Mouse (Mus musculus): ENCODE measurements around the gene Mnt. TPM values are rescaled to one million over a fixed set of nuclear protein-coding genes. Genes with fewer than 3 reads are reported as not detected.

The Mnt gene
- polyA plus RNA-seq, 1 experiment = 22.1 TPM

DNA sequence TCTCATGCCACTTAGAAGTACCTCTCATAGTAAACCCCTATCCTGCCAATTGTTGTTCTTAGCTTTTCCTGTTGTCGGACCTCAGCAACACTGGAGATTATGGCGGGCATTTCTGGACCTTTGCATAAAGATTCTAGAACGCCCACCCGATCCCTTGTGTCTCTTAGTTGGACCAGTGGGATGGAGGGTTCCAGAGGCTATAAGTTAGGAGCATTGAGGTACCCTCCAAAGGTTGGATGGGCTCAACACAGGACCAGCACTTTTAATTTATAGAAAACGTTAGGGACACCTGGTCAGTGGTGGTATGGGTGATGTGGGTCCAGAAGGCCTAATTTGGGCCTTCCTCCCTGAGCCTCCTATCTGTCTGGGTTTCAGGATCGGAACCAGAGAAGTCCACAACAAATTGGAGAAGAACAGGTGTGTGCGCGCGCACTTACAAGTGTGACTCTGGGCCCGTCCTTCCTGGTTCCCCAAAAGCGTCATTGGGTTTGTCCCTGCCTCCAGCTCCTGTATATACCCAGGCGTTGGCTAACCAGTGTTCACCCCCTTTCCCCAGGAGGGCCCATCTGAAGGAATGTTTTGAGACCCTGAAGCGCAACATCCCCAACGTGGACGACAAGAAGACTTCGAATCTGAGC lies 6.5 kb downstream of the Mnt start:
- peak overlapping the region; percentile 69 for H3K4me3 ChIP-seq (ENCODE audit: insufficient read depth, low read length)
- H3K27ac ChIP-seq (ENCODE audit: insufficient read depth, low read length) = 0 out of 2 replicates have a peak overlapping the region, but pooled peaks have one; percentile 30
- TF ChIP-seq POLR2A (IDR thresholded peaks at IDR 0.05; ENCODE audit: extremely low read depth, insufficient read depth, low read length) (no peak), CTCF (IDR thresholded peaks at IDR 0.05; ENCODE audit: extremely low read depth, insufficient read depth, low read length) (no peak)
- H3K4me1 ChIP-seq (ENCODE audit: control insufficient read depth, insufficient read depth, low read length) = peaks cover 6% of the 10 kb centered on the region; the same call in 1 of the 2 replicates

DNA sequence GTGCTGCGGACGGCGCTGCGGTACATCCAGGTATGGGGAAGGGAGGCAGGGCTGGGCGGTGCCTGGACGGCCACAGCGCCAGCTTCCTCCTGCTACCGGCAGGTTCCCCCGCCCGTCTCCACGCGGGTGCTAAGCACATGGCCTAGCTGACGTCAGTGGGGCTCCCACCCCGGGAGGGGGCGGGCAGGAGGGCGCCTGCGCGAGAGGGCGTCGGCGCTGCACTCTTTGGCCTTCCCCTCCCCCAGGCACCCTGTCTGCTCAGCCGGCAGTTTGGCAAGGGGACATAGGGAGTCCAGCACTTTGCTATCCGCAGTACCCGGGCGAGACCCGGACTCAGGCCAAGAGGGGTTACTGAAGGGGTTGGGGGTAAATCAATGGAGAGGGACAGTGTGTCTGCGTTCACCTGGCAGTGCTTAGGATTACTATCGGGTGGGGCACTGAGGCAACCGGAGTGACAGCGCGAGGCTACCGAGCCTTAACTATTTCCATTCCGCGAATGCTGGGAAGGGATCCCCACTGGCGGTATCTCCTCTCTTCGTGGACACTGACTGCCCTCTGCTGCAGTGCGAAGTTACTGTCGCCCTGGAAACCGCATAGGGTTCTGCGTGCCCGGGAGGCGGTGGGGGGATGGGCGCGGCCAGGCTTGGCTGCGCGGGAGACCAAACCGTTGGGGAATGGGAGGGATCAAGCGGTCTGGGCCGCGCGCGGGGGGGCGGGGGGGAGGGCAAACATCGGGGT lies 7.1 kb downstream of the Mnt start:
- peak; percentile 42; the same call in 1 of the 2 replicates for TF ChIP-seq POLR2A (IDR thresholded peaks at IDR 0.05; ENCODE audit: extremely low read depth, insufficient read depth, low read length)
- peak; percentile 11; the same call in 1 of the 2 replicates for TF ChIP-seq CTCF (IDR thresholded peaks at IDR 0.05; ENCODE audit: extremely low read depth, insufficient read depth, low read length)
- Histone ChIP-seq H3K4me1 (ENCODE audit: control insufficient read depth, insufficient read depth, low read length) (peaks cover 8% of the 10 kb centered on the region; the same call in 1 of the 2 replicates), H3K4me3 (ENCODE audit: insufficient read depth, low read length) (peak overlapping the region; percentile 69), H3K27ac (ENCODE audit: insufficient read depth, low read length) (peak overlapping the region; percentile 97)

DNA sequence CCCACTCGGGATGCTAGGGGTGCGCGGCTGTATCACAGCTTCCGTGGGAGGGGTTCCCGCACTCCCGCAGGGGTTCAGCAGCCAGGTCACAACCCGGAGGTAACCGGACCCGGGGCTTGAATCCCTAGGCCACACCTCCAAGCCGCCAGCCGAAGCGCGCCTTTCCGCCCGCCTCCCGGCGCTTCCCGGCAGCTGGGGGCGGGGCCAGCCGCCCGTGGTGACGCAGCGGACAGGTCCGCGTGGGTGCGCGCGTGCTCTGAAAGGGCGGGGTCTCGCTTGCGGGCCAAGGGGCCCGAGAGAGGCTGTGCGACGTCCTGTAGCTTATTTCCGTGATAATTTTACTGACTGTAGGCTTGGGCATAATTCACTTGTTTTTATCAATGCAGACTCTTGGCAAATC lies 7.7 kb downstream of the Mnt start:
- peak overlapping the region; percentile 75 for H3K27ac ChIP-seq (ENCODE audit: insufficient read depth, low read length)
- peak overlapping the region; percentile 69 for H3K4me3 ChIP-seq (ENCODE audit: insufficient read depth, low read length)
- TF ChIP-seq CTCF (IDR thresholded peaks at IDR 0.05; ENCODE audit: extremely low read depth, insufficient read depth, low read length) (no peak), POLR2A (IDR thresholded peaks at IDR 0.05; ENCODE audit: extremely low read depth, insufficient read depth, low read length) (peak; percentile 57; the same call in 1 of the 2 replicates)
- peaks cover 8% of the 10 kb centered on the region; the same call in 1 of the 2 replicates for H3K4me1 ChIP-seq (ENCODE audit: control insufficient read depth, insufficient read depth, low read length)

DNA sequence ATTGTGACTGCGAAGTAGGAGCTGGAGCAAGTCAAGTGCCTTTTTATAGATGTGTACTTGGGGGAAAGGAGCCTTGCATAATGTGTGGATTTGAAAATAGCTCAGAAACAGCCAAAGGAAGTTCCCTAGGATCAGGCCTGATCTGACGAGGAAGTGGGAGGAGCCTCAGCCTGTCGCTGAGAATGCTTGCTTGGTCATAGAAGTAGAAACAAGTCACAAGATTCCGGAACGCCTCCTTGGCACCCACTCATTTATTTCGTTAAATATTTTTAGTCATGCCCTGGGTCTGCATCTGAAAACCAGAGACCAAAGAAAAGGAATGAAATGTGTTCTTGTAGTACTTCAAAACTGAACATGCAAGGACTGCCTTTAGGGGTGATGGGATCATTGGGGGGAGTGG lies 8.3 kb downstream of the Mnt start:
- Histone ChIP-seq H3K27ac (ENCODE audit: insufficient read depth, low read length) (peak overlapping the region; percentile 83), H3K4me3 (ENCODE audit: insufficient read depth, low read length) (no peak overlapping the region), H3K4me1 (ENCODE audit: control insufficient read depth, insufficient read depth, low read length) (peaks cover 7% of the 10 kb centered on the region; the same call in 1 of the 2 replicates)
- TF ChIP-seq CTCF (IDR thresholded peaks at IDR 0.05; ENCODE audit: extremely low read depth, insufficient read depth, low read length) = no peak
- TF ChIP-seq POLR2A (IDR thresholded peaks at IDR 0.05; ENCODE audit: extremely low read depth, insufficient read depth, low read length) = no peak

DNA sequence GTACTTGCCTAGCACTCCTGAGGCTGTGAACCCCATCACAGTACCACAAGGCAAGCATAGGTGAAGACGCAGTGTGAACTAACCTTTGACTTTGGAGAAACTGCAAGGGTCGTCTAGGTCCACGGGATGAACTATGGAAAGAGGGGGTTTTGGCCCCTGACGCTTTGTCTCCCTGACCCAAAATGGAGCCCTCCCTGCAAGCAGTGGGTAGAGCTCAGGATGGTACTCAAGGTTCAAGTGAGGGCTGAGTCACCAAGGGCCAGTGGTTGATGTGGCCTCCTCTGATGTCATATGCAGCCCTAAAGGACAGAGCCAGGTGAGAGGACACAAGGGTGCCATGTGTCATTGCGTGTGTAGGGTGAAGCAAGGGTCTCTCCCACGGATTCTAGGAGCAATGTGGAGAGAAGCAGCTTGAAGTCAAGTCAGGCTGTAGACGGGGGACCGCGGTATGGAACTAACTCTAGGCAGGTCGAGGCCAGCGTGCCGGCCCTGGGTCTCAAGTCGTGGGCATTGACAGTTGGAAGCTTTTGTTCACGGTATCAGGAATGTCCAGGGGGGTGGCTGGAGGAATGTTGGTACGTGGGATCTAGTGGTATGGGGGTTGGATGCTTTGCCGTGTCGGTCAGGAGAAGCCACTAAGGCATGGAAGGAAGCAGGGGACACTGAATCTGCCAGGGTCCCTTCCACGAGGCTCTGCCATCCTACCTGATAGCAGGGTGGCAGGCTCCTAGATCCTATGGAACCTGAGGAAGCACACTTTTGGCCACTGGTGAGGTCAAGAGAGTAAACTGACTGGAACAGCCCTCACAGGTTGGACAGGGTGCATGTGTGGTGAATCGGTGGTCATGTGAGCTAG lies 9.4 kb downstream of the Mnt start:
- H3K4me1 ChIP-seq (ENCODE audit: control insufficient read depth, insufficient read depth, low read length) = peaks cover 5% of the 10 kb centered on the region; the same call in 1 of the 2 replicates
- no peak overlapping the region for H3K27ac ChIP-seq (ENCODE audit: insufficient read depth, low read length)
- TF ChIP-seq CTCF (IDR thresholded peaks at IDR 0.05; ENCODE audit: extremely low read depth, insufficient read depth, low read length) (no peak), POLR2A (IDR thresholded peaks at IDR 0.05; ENCODE audit: extremely low read depth, insufficient read depth, low read length) (no peak)
- no peak overlapping the region for H3K4me3 ChIP-seq (ENCODE audit: insufficient read depth, low read length)

DNA sequence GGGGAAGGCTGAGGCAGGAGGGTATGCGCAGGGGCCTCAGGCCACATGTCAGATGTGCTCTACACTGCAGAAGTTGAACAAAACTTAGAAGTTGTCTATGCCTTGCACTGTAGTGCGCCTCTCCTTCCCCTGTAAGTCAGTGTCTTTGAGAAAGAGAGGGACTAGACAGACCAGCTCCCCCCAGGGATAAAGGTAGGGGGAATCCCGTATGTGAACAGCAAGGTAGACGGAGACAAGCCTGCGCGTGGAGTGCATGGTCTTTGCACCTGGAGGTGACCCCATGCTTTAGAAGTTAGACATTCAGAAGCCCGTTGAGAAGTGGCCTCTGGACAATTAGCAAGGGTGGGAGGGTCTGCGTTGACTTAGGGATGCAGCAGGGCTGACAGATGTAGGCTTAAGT lies 10.0 kb downstream of the Mnt start:
- TF ChIP-seq POLR2A (IDR thresholded peaks at IDR 0.05; ENCODE audit: extremely low read depth, insufficient read depth, low read length) = no peak
- no peak for TF ChIP-seq CTCF (IDR thresholded peaks at IDR 0.05; ENCODE audit: extremely low read depth, insufficient read depth, low read length)
- Histone ChIP-seq H3K4me3 (ENCODE audit: insufficient read depth, low read length) (no peak overlapping the region), H3K4me1 (ENCODE audit: control insufficient read depth, insufficient read depth, low read length) (peaks cover 5% of the 10 kb centered on the region; the same call in 1 of the 2 replicates), H3K27ac (ENCODE audit: insufficient read depth, low read length) (no peak overlapping the region)

DNA sequence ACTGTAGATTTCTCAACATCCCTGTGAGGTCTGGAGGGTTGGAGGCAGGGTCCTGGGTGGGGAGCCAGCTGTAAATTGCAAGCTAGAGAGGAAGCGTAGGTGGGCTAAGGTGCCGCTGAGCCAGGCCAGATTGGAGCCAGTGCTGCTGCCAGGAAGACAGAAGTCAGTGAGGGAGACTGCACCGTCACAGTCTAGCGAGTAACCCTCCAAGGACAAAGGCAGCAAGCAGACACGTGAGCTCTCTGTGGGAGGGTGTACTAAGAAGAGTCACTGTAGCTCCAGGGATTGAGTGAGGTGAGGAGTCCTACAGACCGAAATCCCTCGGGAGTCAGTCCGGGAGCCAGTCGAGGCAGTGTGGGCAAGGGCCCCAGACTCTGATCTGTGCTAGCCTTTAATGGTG lies 10.6 kb downstream of the Mnt start:
- TF ChIP-seq POLR2A (IDR thresholded peaks at IDR 0.05; ENCODE audit: extremely low read depth, insufficient read depth, low read length) (no peak), CTCF (IDR thresholded peaks at IDR 0.05; ENCODE audit: extremely low read depth, insufficient read depth, low read length) (no peak)
- Histone ChIP-seq H3K27ac (ENCODE audit: insufficient read depth, low read length) (no peak overlapping the region), H3K4me3 (ENCODE audit: insufficient read depth, low read length) (no peak overlapping the region), H3K4me1 (ENCODE audit: control insufficient read depth, insufficient read depth, low read length) (peaks cover 5% of the 10 kb centered on the region; the same call in 1 of the 2 replicates)

DNA sequence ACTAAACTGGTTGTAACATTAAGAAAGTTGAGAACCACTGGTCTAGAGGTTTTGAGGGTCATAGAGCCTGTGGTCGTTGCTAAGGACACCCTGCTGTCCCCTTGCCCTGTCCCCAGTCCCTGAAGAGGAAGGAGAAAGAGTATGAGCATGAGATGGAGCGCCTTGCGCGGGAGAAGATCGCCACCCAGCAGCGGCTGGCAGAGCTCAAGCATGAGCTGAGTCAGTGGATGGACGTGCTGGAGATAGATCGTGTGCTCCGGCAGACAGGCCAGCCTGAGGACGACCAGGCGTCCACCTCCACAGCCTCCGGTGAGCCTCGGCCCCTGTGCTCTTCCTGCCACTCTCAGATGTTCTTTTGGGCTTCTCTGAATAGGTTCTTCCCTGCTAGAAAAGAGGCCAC lies 11.3 kb downstream of the Mnt start:
- Histone ChIP-seq H3K4me1 (ENCODE audit: control insufficient read depth, insufficient read depth, low read length) (peaks cover 5% of the 10 kb centered on the region; the same call in 1 of the 2 replicates), H3K27ac (ENCODE audit: insufficient read depth, low read length) (no peak overlapping the region), H3K4me3 (ENCODE audit: insufficient read depth, low read length) (no peak overlapping the region)
- TF ChIP-seq POLR2A (IDR thresholded peaks at IDR 0.05; ENCODE audit: extremely low read depth, insufficient read depth, low read length) = no peak

Measured in cortical plate, adult 2 months (tissue).